Mouse (Mus musculus): ENCODE results near the gene 1700047I17Rik2. TPM values are rescaled to one million over a fixed set of nuclear protein-coding genes. Genes with fewer than 3 reads are reported as not detected.
"Not testable (repeated sequence)": the region's sequence is repeated elsewhere in the genome, so short reads cannot be mapped to it uniquely, and the experiment has no call there.

Gene 1700047I17Rik2
- polyA plus RNA-seq (2015; fragmentation: Nextera tagmentation; extraction: Ambion mirVana): not detected in 2 replicates

GRCm38 (mm10) chr12:55199306-55199705 is at the start of gene 1700047I17Rik2:
1700047I17Rik2 (plus strand) TSS chr12:55199592.
- H3K9ac ChIP-seq (ENCODE audit: low read length); H3K27me3 ChIP-seq (ENCODE audit: control insufficient read depth, insufficient read depth, low read length); H3K36me3 ChIP-seq (ENCODE audit: control insufficient read depth, insufficient read depth); H3K4me1 ChIP-seq (ENCODE audit: control insufficient read depth, insufficient read depth, low read length); H3K27ac ChIP-seq (ENCODE audit: low read length); H3K9me3 ChIP-seq (replicated peaks; ENCODE audit: control insufficient read depth, low read length); H3K4me2 ChIP-seq (ENCODE audit: low read depth, low read length); H3K4me3 ChIP-seq (ENCODE audit: low read length): not testable (repeated sequence)
- ATAC-seq (replicated peaks; ENCODE audit: extremely low read depth, insufficient read depth, low FRiP score): peak; percentile 95
- WGBS: no CpG with 5 or more reads among the region's 40 CpGs

GRCm38 (mm10) chr12:55154559-55155448 is 44.6 kb upstream of the 1700047I17Rik2 start, which contains the start of gene Srp54b:
Srp54b (plus strand) TSS chr12:55155104.
- H3K9me3 ChIP-seq (replicated peaks; ENCODE audit: control insufficient read depth, low read length); H3K27ac ChIP-seq (ENCODE audit: low read length); H3K4me2 ChIP-seq (ENCODE audit: low read depth, low read length); H3K27me3 ChIP-seq (ENCODE audit: control insufficient read depth, insufficient read depth, low read length); H3K9ac ChIP-seq (ENCODE audit: low read length); H3K4me1 ChIP-seq (ENCODE audit: control insufficient read depth, insufficient read depth, low read length); H3K36me3 ChIP-seq (ENCODE audit: control insufficient read depth, insufficient read depth): not testable (repeated sequence)
- no CpG with 5 or more reads among the region's 57 CpGs for WGBS
- peak; percentile 98 for ATAC-seq (replicated peaks; ENCODE audit: extremely low read depth, insufficient read depth, low FRiP score)
- peak within 1 kb of the TSS; percentile 30; the same call in 1 of the 2 replicates for H3K4me3 ChIP-seq (ENCODE audit: low read length)

GRCm38 (mm10) chr12:55155449-55155783 is 44.0 kb upstream of the 1700047I17Rik2 start:
- H3K27me3 ChIP-seq (ENCODE audit: control insufficient read depth, insufficient read depth, low read length); H3K4me1 ChIP-seq (ENCODE audit: control insufficient read depth, insufficient read depth, low read length); H3K4me2 ChIP-seq (ENCODE audit: low read depth, low read length); H3K36me3 ChIP-seq (ENCODE audit: control insufficient read depth, insufficient read depth); H3K9me3 ChIP-seq (replicated peaks; ENCODE audit: control insufficient read depth, low read length); H3K27ac ChIP-seq (ENCODE audit: low read length); H3K9ac ChIP-seq (ENCODE audit: low read length): not testable (repeated sequence)
- peak; percentile 39; the same call in 1 of the 2 replicates for ATAC-seq (replicated peaks; ENCODE audit: extremely low read depth, insufficient read depth, low FRiP score)
- WGBS: 0% methylated on average over 9 of the region's 24 CpGs
- peak overlapping the region; percentile 30; the same call in 1 of the 2 replicates for H3K4me3 ChIP-seq (ENCODE audit: low read length)

- not testable (repeated sequence) for H3K9ac ChIP-seq (ENCODE audit: low read length); H3K4me2 ChIP-seq (ENCODE audit: low read depth, low read length); H3K4me3 ChIP-seq (ENCODE audit: low read length); H3K27ac ChIP-seq (ENCODE audit: low read length); H3K4me1 ChIP-seq (ENCODE audit: control insufficient read depth, insufficient read depth, low read length); H3K36me3 ChIP-seq (ENCODE audit: control insufficient read depth, insufficient read depth); ATAC-seq (replicated peaks; ENCODE audit: extremely low read depth, insufficient read depth, low FRiP score); H3K27me3 ChIP-seq (ENCODE audit: control insufficient read depth, insufficient read depth, low read length); H3K9me3 ChIP-seq (replicated peaks; ENCODE audit: control insufficient read depth, low read length)
- no CpG with 5 or more reads among the region's 7 CpGs for WGBS
Measured at GRCm38 (mm10) chr12:55167034-55167557, 32.3 kb upstream of the 1700047I17Rik2 start.

- H3K4me1 ChIP-seq (ENCODE audit: control insufficient read depth, insufficient read depth, low read length); H3K36me3 ChIP-seq (ENCODE audit: control insufficient read depth, insufficient read depth); H3K27me3 ChIP-seq (ENCODE audit: control insufficient read depth, insufficient read depth, low read length); H3K9ac ChIP-seq (ENCODE audit: low read length); H3K27ac ChIP-seq (ENCODE audit: low read length); H3K9me3 ChIP-seq (replicated peaks; ENCODE audit: control insufficient read depth, low read length); ATAC-seq (replicated peaks; ENCODE audit: extremely low read depth, insufficient read depth, low FRiP score); H3K4me3 ChIP-seq (ENCODE audit: low read length); H3K4me2 ChIP-seq (ENCODE audit: low read depth, low read length): not testable (repeated sequence)
- WGBS: no CpG with 5 or more reads among the region's 8 CpGs
Measured at GRCm38 (mm10) chr12:55187686-55188085, 11.7 kb upstream of the 1700047I17Rik2 start.

GRCm38 (mm10) chr12:55189127-55189526 is 10.3 kb upstream of the 1700047I17Rik2 start:
- H3K4me2 ChIP-seq (ENCODE audit: low read depth, low read length); ATAC-seq (replicated peaks; ENCODE audit: extremely low read depth, insufficient read depth, low FRiP score); H3K9ac ChIP-seq (ENCODE audit: low read length); H3K4me3 ChIP-seq (ENCODE audit: low read length); H3K27ac ChIP-seq (ENCODE audit: low read length); H3K27me3 ChIP-seq (ENCODE audit: control insufficient read depth, insufficient read depth, low read length); H3K36me3 ChIP-seq (ENCODE audit: control insufficient read depth, insufficient read depth); H3K9me3 ChIP-seq (replicated peaks; ENCODE audit: control insufficient read depth, low read length); H3K4me1 ChIP-seq (ENCODE audit: control insufficient read depth, insufficient read depth, low read length): not testable (repeated sequence)
- no CpG with 5 or more reads among the region's 5 CpGs for WGBS

- not testable (repeated sequence) for H3K36me3 ChIP-seq (ENCODE audit: control insufficient read depth, insufficient read depth); H3K4me1 ChIP-seq (ENCODE audit: control insufficient read depth, insufficient read depth, low read length); H3K4me3 ChIP-seq (ENCODE audit: low read length); H3K9me3 ChIP-seq (replicated peaks; ENCODE audit: control insufficient read depth, low read length); H3K4me2 ChIP-seq (ENCODE audit: low read depth, low read length); H3K9ac ChIP-seq (ENCODE audit: low read length); H3K27me3 ChIP-seq (ENCODE audit: control insufficient read depth, insufficient read depth, low read length); H3K27ac ChIP-seq (ENCODE audit: low read length)
- WGBS: no CpG with 5 or more reads among the region's 18 CpGs
- ATAC-seq (replicated peaks; ENCODE audit: extremely low read depth, insufficient read depth, low FRiP score): peak; percentile 52
Measured at GRCm38 (mm10) chr12:55199799-55200198, 407 bp downstream of the 1700047I17Rik2 start.

GRCm38 (mm10) chr12:55212944-55213343 is 13.6 kb downstream of the 1700047I17Rik2 start:
- H3K27me3 ChIP-seq (ENCODE audit: control insufficient read depth, insufficient read depth, low read length); H3K4me1 ChIP-seq (ENCODE audit: control insufficient read depth, insufficient read depth, low read length); H3K36me3 ChIP-seq (ENCODE audit: control insufficient read depth, insufficient read depth); H3K4me2 ChIP-seq (ENCODE audit: low read depth, low read length); H3K9me3 ChIP-seq (replicated peaks; ENCODE audit: control insufficient read depth, low read length); H3K4me3 ChIP-seq (ENCODE audit: low read length); H3K27ac ChIP-seq (ENCODE audit: low read length); H3K9ac ChIP-seq (ENCODE audit: low read length); ATAC-seq (replicated peaks; ENCODE audit: extremely low read depth, insufficient read depth, low FRiP score): not testable (repeated sequence)
- no CpG with 5 or more reads among the region's 6 CpGs for WGBS

All from heart, embryonic 16.5 days (tissue).